Mouse (Mus musculus) NIH3T3 (cell line): ENCODE data around the gene Klhl23.
A peak's percentile ranks its signal among the peaks of the same experiment; 100 is the strongest.
"Not testable (repeated sequence)": the region's sequence is repeated elsewhere in the genome, so short reads cannot be mapped to it uniquely, and the experiment has no call there.

Experiments
- DNase-seq: peaks from one replicate; pipeline ENCODE4 v3.0.0-alpha.2; 2012; ENCODE audit warnings: low read depth

Gene Klhl23

DNA sequence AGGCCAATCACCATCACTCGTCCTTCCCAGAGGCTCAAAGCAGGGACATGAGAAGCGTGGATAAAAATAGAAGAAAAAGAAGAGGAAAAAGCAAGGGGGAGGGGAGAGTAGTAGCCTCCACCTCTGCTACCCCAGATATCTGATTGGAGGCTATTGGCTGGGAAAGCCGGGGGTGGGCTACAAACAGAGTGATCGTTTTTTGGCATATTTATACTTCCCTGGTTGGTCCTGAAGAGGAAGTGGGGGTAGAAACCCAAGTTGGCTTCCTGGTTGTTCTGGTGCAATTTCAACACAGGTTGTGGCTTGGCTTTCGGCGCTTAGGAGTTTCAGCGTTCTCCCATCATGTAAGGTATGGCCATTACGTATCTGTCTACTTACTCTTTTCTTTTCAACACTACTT lies at the start of gene Klhl23:
Gene Klhl23 (plus strand): TSS at position 234 of the 400 bp plus-strand sequence.
- DNase-seq = no peak

DNA sequence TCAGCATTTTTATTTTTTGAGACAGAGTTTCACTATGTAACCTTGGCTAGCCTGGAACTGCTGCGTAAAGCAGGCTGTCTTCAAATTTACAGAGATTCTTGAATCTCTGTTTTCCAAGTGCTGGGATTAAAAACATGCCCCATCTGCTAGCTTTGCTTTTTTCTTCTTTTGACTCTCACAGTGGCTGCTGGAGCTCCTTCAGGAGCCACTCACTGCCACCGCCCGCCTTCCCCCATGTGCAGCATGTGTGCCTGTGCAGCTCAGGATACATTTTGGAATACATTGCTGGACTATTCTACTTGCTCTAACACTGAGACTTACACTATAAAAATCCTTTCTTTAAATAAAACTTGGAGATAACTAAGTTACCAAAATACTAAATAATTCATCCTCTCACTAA lies 48.4 kb upstream of the Klhl23 start:
- DNase-seq = no peak

DNA sequence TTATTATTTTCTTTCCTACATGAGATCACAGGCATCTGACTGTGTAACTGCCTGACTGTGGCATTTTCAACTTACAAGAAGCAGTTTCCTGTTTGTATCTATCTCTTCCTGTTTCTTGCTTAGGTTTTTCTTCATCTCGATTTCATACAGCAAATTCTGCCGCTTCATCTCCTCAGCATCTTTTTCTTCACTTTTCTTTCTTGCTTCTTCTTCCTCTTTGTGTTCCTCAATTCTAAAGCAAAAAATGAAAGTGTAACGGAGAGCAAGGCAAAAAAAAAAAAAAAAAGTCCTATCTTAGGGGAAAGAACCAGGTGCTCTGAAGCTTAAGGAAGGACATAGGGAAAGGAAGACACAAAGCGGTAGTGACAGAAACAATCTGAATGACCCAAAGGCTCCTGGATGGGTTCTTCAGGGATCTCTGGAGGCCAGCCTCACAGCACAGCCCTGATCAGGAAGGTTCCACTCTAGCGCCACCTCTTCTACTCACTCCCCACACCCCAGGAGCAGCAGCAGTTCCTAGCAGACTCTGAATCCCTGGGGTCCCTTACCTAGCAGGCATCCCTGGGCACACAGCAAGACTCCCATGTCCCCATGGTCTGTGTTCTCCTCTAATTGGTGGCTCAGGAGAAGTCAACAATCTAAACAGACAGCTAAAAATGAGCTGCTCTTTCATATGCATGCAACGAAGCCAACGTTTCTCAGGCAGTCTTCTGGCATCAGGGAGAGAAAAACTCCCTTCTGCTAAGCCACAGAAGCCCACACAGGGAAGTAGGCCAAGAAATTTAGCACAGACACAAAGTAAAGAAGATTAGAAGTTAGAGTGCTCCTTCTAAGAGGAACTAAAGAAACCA lies 43.5 kb upstream of the Klhl23 start:
- DNase-seq = no peak

DNA sequence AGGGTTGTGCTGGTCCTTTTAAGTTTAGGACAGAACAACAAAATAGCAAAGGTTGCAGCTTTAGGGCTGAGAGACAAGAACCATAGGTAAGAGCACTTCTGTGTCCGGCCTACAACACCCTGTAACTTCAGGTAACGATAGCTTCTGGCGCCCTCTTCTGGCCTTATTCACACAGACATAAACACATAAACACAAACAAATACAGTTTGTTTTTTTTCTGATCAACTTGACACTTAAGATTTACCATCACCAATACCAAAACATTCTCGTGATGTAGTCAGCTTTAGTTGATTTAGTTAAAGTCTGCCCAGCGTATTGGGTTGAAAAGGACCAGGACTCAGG lies 42.9 kb upstream of the Klhl23 start:
- peak; percentile 67 for DNase-seq

DNA sequence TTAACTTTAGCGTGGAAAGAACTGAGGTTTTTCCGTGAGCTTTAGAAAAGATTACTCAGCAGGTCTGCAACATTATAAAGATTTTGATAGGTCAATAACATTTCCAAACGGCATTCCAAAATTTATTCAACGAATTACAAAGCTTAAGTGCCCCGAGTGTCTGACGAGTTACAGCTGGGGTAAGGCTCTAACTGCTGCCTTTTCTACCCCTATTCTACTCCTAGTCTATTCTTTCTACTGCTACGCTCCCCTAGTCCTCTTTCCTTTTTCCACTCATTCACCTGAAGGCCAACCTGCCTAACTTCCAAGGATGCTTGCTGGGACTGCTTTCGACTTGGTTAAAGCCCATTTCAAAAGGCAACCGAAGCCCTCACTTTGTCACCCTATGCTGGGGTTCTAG lies 32.8 kb upstream of the Klhl23 start:
- DNase-seq = no peak

DNA sequence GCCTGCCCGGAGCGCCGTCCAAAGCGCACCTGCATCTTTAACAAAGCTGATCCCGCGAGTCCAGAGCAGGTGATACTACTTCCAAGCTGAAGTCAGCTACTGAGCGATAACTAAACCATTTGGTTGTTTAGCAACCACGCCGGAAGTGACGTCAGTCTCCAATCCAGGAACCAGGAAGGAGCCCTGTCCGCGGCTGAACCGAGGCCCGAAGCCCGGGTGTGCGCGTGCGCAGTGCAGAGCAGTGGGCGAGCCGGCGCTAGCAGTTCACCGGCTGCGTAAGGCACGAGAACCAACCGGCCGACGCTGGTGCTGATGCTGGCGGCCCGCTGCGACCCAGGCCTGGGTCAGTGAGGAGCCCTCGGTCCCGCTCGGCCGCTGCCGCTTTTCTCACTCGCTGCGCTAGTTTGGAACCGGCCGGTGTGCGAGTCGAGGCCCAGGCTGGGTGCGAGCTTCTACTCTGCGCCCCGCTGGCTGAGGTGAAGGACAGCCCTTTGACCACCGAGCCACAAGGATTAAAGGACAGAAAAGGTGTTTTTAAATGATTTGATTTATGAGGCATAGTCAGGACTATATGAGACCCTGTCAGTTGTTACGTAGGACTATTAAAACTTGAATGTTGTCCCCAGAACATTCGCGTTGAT lies 32.2 kb upstream of the Klhl23 start, which contains the start of the genes Ccdc173 and Phospho2:
Gene Ccdc173 (minus strand): TSS at position 147 of the 641 bp plus-strand sequence.
Gene Phospho2 (plus strand): TSS at position 195 of the 641 bp plus-strand sequence.
- DNase-seq = peak; percentile 99

DNA sequence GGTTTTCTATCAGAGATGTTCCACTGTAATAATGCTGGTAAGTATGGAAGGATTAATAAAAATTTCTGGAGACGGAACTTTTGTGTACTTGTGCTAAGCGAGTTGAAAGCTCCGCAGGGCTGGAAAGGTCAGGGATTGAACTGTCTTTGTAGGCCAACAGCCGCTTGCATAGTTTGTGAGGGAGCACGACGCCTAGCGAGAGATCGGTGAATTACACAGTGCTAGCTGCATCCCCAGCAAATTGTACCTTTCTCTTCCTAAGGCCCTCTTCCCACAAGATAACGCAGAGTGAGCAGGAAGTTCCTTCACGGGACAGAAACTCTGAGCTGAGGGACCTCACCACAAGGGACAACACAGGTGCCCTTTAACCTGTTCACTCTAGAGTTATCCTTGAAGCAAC lies 31.5 kb upstream of the Klhl23 start:
- DNase-seq = peak; percentile 93

DNA sequence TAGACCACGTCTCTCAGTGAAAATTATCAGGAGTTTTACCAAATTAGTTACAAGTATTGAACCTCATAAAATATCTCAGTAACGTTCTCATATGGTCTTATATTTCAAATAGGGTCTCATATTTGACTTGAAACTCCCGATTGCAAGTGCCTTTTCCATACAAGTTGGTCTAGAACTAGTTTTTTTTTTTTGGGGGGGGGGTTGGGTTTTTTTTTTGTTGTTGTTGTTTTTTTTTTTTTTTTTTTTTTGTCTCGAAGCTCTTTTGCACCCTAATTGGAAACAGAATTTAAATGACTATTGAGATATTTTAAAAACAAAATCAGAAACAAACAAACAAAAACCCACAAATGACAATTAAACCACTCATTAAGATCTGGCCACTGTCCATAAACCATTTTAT lies 31.0 kb upstream of the Klhl23 start:
- DNase-seq = no peak

DNA sequence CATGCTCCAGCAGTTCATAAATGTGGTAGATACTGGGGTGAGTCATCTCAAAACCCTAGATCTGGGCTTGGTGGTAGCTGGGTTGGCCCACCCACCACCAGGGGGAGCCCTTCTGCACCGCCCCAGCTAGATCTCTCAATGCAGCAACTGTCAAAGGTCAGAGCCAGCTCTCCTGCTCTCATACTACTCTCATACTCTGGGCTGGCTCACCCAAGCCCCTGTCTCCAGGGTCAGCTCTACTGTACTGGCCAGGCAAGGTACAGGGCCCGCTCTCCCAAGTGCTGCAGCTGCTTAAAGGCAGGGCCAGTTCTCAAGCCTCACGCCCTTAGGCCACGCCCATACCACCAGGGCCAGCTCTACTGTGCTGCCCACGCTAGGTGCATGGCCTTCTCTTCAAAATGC lies 18.8 kb upstream of the Klhl23 start:
- peak; percentile 72 for DNase-seq

DNA sequence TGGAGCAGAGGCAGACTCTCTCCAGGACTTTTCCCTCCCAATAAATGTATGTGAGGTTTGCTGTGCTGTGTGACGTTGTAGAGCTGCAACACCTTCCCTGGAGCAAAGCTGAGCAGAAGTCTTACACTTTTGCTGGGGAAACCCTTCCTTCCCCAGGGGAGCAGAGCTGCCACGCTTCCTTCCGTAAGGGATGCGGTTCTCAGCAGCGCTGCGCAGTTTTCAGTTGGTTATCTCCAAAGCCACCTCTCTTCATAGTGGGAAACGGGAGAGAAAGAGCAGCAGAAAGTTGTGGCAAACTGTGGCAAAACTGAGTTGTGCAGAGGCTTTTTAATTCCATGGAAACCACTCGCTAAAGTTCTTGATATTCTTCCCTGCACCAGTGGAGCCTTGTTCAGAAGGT lies 18.0 kb upstream of the Klhl23 start:
- no peak for DNase-seq

DNA sequence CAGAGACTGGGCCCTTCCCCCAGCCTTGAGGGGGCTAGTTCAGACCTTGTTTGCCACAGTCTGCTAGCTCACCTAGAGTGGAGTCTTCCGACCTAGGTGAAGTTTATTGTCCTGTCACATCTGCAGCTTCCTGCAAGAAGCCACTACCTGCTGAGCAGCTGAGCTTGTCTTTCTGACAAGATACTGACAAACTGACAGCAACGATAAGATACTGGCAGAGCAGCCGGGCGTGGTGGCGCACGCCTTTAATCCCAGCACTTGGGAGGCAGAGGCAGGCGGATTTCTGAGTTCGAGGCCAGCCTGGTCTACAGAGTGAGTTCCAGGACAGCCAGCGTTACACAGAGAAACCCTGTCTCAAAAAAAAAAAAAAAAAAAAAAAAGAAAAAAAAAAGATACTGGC lies 17.1 kb upstream of the Klhl23 start:
- not testable (repeated sequence) for DNase-seq

DNA sequence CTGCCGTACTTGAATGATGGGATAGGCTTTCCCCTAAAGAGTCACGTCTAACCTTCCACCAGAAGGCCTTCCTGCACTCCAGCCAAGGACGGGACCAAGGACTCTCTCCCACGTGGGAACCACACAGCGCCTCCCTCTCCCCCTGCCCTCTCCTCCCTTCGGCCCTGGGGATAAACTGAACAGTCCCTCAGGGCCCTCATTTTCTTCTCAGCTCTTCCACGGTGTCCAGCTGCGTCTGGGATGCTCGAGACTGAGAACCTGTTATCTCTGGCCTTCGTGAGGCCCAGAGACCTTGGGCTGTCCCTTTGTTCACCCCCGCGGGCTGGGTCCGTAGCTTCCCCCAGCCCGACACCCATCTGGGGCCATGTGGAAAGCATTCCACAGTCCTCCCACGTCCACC lies 11.6 kb upstream of the Klhl23 start:
- DNase-seq = no peak

DNA sequence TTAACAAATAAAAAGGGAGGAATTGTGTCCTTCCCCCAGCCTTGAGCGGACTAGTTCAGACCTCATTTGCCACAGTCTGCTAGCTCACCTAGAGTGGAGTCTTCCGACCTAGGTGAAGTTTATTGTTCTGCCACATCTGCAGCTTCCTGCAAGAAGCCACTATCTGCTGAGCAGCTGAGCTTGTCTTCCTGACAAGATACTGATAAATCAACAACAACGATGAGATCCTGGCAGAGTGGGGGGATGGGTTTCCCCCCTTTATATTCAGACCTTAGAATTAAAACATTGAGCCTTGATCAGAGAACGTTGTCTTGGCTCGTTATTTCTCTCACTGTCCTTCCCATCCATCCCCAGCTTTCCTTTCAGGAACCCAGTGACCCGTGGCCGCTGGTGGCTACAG lies 10.4 kb upstream of the Klhl23 start:
- not testable (repeated sequence) for DNase-seq

DNA sequence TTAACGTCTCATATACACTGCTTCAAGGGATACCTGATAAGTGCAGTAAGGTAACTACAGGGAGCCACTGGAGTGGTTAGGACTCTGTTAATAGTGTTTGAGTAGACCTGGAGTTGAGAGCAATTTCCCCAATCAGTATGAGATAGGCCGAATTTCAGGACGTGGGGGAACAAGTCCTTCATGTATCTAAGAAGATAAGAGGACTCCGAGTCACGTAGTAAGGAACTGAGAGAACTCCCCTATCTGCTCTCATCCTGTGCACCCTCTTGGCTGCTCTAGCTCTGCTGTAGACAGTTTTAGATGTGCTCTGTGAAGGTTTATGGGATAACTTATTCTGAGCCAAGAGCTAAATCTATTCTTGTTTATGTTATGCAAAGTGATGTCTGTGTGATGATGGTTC lies 5.2 kb upstream of the Klhl23 start:
- DNase-seq = no peak

DNA sequence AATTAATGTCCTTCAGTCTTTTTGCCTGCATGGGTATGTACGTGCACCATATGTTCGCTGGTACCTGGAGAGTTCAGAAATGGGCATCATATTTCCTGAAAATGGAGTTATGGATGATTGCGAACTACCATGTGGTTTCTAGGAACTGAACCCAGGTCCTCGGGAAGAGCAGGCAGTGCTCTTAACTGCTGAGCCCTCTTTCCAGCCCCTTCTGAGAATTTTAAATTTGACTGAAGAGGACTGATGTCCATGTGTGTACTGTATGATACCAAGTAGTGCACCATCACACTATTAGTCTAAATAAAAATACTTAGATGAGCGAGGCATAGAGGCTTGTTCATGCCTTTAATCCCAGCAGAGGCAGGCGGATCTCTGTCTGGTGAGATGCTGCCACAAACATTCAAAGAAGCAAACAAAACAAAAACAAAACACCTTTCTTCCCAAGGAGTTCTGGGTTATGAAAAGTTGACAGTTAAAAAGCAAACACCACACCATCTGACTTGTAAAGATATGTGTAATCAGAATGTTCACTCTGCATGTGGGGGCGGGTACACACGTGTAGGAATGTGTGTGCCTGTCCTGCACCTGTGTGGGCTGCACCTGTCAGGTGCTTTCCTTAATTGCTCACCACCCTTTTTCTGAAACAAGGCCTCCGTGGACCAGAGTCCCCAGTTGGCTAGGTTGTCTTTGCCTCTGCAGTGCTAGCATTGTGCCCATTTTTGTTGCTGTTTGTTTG lies 3.2 kb upstream of the Klhl23 start:
- DNase-seq = no peak

DNA sequence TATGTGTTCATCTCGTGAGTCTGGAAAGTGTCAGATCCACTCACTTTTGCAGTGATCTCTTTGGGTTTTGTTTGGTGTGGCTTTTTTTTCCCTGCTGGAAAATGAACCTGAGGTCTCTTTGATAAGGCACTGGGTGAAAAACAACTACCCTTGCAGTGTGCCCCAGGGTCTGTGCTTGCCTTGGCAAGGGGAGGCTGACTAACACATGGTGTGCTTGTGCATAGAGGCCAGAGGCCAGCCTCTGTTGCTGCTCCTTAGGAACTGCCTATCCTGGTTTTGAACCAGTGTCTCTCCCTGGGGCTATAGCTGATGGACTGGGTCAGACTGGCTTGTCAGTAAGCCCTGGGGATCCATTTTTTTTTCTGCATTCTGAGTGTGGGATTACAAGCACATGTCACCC lies 1.5 kb upstream of the Klhl23 start:
- DNase-seq = no peak

DNA sequence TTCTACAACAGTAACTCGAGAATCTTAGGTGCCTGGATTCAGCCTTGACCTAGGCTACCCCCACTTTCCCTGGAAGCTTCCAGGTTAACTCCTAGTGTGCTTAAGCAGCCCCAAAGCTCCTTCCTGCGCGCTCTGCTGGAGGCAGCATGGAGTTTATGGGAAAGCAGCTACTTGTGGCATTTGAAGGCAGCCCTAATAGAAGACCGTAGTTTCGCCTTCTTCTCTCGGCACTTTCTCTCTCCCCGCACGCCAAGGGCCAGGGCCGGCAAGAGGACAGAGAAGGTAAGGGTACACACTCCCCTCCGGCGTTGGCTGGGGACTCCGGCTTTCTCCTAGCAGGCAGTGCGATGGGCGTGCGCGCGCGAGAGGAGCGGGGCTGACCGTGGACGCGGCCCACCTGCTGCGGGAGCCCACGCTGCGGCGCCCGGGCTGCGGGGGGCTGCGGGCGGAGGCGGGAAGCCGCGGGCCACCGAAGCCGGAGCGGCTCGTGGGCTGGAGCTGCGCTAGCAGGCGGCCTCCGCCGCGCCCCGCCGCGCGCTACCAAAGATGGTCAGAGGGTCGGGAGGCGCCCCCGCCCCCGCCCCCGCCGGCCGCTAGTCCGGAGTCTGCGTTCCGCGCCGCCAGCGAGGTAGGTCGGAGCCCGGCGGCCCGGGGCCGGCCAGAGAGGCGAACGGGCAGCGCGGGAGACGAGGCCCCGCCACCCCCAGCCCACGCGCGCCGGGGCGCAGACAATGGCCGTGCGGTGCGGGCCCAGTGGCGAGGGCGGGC lies 801 bp downstream of the Klhl23 start:
- DNase-seq = peak; percentile 71

DNA sequence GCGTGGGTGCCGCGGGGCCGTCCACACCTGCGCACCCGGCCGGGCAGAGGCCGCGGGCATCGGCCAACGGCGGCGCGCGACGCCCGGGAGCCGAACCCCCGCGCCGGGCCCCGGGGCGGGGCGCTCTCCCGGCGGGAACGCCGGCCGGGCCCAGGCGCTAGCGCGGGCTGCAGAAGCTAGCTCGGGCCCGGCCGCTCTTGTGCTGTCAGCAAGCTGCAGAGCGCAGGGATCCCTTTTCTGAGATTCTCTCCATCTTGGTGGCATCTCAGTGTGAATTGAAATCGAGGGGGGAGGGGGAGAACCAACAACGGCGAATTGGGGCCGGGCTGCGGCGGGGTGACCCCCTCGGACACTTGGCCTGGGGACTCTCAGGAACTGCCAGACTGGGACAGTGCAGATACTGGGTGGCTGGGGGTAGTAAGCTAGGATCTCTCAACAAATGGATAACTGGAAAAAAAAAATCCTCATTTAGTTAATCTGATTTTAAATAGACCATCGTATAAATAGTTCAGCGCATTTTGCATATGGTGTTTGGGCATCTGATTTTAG lies 1.5 kb downstream of the Klhl23 start:
- peak; percentile 77 for DNase-seq

DNA sequence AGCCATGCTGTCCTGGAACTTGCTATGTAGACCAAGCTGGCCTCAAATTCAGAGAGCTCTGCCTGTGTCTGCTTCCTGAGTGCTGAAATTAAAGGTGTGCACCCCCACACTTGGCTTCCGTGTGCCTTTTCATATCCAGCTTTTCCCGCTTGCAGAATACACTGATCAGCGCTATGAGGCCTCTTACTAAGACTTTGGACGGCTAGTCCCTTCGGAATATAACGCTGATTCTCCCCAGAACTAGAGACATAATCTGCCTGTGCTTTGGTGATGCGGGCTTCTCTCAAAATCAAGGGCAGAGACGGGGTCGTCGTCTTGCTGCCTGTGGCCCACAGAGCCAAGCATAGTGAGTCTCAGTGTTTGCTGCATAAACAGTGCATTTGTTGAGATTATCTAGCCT lies 4.2 kb downstream of the Klhl23 start:
- no peak for DNase-seq

DNA sequence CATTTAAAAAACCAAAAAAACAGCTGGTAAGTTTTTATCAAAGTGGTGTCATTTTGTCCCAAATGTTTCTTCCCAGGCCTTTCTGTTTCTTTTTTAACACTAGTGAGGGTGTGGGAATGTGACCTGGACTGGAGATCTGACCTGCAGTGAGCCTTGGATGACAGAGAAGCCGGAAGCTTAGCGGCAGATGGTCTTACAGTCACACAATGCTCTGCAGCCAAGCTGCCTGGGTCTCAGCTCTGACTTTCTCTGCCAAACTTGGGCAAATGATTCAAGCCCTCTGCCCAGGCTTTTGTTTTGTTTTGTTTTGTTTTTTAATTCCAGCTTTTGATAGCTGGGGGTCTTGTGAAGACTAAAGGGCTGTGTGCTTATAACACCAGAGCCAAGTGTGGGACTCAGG lies 4.6 kb downstream of the Klhl23 start:
- DNase-seq = no peak

DNA sequence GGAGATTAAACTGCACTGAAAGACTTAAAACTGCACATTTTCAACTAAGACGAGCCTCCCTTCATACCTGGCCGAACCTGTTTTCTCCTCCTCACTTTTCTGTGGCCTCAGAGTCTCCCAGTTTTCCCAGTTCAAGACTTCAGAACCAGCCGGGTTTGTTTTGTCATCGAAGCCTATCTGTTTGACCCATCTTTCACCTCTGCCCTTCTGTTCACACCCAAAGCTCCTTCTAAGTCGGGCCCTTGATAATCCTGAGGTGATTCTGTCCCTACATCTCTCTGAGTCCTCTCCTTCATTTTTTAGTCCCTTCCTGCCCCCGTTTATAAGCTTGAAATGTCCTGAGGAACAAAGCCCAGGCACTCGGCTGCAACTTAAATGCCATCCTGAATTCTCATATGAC lies 6.3 kb downstream of the Klhl23 start:
- DNase-seq = no peak

DNA sequence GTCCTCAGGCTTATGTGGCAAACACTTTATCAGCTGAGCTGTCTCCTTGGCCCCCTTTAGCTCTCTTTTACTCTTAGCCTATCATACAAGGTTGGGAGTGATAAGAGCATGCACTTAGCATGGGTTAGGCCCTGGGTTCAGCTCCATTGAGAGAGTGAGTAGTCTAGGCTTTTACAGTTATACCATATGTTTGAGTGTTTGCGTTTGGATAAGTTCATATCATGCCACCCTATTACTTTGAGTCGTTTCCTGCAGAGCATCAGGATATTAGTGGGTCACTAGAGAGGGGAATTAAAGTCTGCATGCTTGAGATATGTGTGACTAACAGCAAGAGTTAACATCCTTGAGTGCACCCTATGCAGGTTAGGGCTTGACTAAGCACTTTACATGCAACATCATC lies 7.9 kb downstream of the Klhl23 start:
- DNase-seq = no peak
